Mouse (Mus musculus) heart, embryonic 12.5 days (tissue): Measurements from ENCODE around the gene Dhx9. TPM values are rescaled to one million over a fixed set of nuclear protein-coding genes. Genes with fewer than 3 reads are reported as not detected.

Experiments
- polyA plus RNA-seq: library from polyadenylated mRNA; unstranded; fragments of >200 nt; fragmentation: Nextera tagmentation; extraction: Ambion mirVana; gene quantifications from 2 replicates; pipeline ENCODE4 v1.2.1, GENCODE M21; 2016

The Dhx9 gene
- polyA plus RNA-seq, 1 experiment from 2014 or later = 24.7 TPM

Other genes starting within 250 kb of the Dhx9 start
- gene Lamc1, start 154.9 kb downstream of the Dhx9 start, polyA plus RNA-seq = 134 and 146 TPM in 2 replicates
- 0.14 and 0.18 TPM in 2 replicates for gene Shcbp1l, start 62.5 kb downstream of the Dhx9 start, polyA plus RNA-seq
- 6.6 and 7.4 TPM in 2 replicates for gene Npl, start 62.4 kb upstream of the Dhx9 start, polyA plus RNA-seq
- 0.90 and 1.1 TPM in 2 replicates for gene Rgs8, start 165.4 kb upstream of the Dhx9 start, polyA plus RNA-seq